Mouse (Mus musculus) testis, postnatal 10 days (tissue): ENCODE data around the gene Acp5.
A peak's percentile ranks its signal among the peaks of the same experiment; 100 is the strongest.

ENCODE experiments used
- DNase-seq: peaks from one replicate; pipeline ENCODE4 v3.0.0; 2021; ENCODE audit warnings: low spot score

The Acp5 gene

DNA sequence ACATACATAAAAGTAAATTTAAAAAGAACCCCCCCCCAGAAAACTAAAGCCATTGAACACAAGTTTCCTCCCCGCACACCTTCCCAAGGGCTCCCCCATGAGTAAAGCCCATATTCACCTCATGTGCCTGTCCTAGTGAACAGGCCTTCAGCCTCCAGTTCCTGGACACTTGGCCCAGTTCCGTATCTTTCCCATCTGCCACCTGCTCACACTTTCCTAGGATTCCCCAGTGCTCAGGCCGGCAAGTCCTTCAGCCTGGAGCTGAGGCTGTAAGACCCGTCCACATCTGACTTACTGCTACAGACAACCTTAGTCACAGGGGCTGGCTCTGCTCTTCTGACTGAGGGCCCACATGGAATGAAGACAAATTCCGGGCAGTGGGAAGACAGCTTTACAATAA, 4.2 kb upstream of the Acp5 start:
- DNase-seq, result no peak

DNA sequence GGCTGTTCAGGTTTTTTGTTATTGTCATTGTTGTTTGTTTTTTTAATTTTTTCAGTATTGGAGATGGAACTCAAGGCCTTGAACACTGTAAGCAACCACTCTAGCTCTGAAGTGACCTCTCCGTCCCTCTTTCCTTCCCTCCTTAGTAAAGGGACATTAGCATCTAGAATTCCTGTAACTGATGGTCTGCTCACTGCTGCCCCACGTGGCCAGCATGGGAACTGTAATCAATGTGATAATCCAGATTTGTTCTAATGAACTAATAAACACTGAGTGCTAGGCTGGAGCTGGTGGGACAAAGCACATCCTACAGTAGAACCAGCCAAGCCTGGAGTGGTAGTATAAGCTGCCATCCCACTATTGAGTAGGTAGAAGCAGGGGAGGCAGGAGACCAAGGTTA, 3.0 kb upstream of the Acp5 start:
- DNase-seq, result no peak

DNA sequence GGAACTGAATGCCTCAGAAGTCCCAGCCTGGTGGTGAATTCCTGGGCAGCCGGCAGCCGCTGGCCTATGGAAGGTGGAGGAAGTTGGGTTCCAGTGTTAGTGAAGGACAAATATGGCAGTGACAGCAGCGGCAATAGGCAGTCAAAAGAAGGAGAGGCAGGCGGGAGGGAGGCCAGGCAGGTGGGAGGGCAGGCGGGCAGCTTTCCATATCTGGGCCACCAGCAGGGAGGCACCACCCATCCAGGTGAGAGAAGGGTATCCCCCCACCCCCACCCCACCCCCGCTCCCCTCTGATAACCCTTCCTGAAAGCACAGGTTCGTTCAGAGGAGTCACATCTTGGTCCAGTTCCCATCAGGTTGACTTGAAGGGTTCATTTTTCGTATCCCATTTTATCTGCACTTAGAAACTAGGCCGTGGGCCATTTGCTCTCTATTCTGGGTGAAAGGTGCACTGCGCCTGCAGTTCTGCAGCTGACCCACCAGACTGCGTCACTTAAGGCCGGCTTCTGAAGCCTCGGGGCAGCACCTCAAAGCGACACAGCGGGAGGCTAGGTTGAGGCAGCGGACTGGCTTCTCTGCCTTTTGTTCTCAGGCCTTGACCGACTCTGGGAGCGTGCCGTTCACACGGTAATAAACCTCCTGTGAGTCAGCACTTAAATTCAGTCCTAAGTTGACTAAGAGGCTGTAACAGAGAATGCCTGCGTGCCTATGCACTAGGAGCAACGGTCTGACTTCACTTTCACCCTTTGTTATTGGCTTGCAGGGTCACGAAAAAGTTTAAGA, 1.4 kb upstream of the Acp5 start:
- no peak for DNase-seq

DNA sequence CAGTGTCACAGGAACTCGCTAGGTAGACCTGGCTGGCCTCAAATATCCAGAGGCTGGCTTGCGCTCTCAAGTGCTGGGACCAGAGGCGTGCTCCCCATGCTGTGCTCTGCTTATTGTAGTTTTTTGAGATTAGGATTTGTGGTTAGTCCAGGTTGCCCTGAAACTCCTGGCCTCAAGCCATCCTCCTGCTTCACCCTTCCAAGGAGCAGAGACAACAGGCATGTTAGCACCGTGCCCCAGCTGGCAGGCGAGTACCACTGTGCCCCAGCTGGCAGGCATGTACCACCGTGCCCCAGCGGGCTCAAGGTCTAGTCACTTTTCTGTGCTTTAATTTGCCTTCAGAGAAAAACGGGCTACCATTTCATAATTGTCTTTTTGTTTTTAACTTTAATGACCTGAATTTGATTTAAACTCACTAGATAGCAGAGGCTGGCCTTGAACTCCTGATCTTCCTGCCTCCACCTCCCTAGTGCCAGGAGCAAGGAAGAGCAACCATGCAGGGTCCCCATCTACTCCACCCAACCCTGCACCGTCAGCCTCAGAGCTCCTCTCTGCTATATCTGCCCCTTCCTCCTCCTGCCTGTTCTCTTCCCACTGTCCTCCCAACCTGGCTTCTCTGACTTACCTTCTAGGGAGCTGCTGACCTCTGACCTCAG, 395 bp downstream of the Acp5 start:
- DNase-seq, result no peak

DNA sequence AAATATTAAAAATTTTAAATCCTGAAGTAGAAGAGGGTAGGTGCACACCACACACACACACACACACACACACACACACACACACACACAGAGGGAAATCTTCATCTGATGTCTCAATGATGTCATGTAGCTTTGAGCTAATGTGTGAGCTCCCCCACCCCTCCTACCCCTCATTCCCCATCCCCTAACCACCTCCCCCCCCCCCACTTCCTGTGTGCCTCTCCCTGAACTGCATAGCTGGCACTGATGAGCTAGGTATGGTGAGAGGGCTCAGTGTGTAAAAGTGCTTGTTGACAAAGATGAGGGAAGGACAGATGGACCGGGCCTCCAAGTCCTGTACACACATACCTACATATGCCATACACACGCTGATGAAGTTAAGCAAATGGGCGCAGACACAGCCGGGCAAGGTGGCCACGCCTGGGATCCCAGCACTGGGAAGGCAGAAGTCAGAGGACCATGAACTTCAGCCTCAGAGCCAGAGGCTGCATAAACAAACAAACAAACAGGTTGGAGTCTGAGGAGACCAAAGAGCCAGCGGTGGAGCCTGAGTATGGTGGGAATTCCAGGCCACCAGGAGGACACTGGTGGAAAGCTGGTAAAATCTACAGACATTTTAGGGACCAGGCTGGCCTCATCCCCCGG, 1.1 kb downstream of the Acp5 start:
- no peak for DNase-seq

DNA sequence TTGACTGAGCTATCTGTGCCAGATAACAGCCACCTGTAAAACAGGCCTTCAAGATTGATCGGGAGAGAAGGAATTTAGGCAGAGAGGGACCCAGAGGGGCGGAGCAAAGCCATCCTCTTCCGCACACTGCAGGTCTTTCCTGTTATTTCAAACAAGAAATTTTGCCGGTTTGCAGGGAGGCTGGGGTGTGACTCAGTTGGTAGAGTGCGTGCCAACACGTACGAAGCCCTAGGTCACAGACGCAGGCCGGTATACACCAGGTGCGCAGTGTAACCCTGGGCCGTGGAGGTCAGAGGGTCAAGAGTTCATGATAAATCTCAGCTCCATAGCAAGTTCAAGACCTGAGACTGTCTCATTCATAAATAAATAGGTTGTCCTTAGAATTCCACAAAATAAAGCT, 3.3 kb downstream of the Acp5 start:
- DNase-seq, result no peak

DNA sequence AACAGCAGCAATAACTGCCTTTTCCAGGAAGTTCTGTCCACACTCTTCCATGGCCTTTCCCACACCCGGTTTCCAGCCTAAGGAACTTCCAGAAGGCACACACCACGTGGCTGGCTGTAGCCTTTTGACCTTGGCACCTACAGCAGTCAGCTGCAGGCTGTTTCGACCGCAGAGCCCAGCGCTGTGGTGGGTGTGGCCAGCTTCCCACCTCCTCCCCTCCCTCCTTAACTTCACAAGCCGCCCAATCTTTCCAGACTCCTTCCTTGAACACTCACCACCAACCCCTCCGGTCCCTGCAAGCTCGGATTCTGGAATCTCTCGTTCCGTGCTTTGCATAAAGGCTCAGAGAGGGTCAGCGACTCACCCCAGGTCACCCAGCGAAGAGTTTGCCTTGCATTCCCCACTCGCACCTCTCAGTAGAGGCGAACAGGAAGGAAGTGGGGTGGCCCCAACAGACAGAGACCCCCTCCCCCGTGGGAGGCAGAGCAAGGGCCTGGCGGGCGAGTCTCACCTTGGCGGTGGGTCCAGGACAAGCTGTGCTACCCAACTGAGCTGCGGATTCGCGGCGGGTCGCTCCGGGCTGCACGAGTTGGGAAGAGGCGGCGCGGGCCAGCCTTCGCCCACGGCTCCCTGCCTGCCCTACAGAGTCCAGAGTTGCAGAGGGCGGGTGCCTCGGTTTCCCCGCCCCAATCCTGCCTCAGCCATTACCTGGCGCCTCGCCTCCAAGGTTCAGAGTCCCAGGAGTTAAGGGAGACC, 4.1 kb downstream of the Acp5 start:
- no peak for DNase-seq

DNA sequence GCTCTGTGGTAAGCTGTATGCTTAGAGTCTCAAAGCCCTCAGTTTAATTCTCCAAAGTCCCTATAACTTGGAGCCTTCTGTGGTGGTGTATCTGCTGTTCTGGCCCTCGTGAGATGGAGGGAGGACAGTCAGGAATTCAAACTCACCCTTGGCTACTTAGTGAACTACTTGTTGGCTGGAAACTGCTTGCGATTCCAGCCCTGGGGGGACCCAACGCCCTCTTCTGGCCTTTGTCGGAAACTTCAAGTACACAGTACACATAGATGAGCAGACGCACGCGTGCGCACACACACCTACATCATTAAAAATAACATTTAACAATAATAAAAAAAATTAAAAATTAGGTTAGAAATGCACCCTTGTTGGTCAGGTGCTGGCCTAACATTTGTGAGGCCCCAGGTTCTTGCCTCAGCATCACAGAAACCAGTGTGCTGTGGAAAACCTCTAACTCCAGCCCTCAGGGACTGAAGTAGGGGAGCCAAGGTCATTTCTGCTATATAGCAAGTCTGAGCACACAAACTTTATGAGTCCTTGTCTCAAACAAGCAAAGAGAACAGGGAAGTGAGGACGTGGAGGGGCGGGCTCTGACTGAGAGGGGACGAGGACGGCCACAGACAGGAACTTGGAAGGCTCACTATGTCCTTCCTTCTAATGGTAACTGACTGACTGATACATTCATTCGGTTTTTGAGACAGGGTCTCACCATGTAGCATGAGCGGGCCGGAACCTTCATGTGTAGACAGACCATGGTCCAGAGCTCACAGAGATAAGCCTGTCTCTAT, 10.1 kb downstream of the Acp5 start:
- no peak for DNase-seq

DNA sequence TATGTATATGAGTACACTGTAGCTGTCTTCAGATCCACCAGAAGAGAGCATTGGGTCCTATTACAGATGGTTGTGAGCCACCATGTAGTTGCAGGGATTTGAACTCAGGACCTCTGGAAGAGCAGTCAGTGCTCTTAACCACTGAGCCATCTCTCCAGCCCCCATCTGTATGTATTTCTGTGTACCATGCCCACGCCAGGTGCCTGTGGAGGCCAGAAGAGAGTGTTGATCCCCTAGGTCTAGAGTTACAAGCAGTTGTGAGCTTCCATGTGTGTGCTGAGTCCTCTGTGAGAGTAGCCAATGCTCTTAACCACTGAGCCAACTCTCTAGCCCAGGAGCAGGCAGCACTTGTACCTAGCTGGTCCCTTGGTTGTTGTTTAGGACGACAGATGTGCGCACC, 11.3 kb downstream of the Acp5 start:
- DNase-seq, result no peak

DNA sequence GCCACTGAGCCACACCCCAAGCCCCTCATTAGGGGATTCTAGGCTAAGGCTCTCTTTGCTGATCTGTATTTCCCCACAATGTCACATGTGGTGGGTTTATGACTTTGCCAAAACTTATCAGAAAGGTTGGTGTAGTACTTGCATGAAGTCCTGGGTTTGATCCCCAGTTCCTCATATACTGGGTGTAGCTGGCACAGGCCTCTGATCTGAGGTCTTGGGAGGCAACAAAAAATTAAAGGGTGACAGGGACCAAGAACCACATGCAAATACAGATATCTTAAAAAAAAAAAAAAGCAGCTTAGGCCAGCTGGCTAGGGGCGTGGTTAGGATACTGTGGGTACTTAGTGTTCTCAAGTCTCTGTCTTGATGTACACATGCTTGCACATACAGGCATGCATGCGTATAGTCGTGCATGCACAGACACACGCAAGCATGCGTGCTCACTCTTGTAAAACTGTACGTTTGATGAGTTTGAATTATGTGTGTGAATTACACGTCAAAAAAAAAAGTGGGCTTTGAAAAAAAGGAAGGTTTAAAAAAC, 12.4 kb downstream of the Acp5 start:
- no peak for DNase-seq

DNA sequence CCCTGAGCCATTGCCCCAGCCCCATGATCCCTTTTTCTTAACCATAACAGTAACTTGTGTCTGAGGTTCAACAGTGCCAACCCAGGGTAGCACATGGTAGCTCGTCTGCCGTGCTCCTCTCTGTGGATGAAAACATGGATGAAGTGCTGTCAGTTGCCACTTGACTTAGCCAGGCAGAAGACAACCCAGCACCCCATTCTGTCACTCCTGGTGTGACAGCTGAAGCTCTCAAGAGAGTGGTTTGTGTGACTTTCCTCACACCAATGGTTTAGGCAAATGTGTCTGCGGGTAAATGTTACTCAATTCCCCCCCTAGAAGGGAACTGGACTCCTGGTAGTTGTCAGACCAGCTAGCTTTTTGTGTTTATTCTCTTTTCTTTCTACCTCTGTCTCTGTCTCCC, 13.5 kb downstream of the Acp5 start:
- DNase-seq, result no peak

DNA sequence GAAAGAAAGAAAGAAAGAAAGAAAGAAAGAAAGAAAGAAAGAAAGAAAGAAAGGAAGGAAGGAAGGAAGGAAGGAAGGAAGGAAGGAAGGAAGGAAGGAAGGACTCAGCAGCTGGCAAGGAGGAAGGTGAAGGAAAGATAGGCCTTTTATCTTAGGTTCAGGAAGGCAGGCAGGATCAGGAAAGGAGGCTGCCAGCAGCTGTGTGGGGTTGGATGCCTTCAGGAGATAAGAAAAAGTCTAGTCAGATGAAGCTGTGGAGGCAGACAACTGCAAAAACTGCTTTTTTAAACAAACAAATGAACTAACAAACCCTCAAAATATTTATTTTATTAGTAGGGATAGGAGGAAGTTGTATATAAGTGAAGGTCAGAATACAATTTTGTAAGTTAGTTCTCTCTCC, 14.0 kb downstream of the Acp5 start:
- no peak for DNase-seq

DNA sequence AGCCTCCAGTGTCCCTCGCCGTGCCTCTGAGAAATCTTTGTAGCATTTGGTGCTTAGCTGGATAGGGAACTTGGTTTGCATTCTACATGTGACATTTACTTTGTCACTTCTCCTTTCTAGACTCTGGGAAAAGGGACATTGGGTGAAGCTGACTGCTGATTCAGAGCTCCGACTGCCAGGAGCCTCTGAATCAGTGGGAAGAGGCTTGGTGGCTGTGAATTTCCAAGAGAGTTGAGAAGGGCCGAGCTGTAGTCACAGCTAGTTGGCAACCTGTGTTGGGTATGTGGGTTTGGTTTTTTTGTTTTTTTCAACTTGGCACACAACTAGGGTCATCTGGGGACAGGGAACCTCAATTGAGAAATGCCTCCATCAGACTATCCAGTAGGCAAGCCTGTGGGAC, 16.0 kb downstream of the Acp5 start:
- DNase-seq, result no peak

DNA sequence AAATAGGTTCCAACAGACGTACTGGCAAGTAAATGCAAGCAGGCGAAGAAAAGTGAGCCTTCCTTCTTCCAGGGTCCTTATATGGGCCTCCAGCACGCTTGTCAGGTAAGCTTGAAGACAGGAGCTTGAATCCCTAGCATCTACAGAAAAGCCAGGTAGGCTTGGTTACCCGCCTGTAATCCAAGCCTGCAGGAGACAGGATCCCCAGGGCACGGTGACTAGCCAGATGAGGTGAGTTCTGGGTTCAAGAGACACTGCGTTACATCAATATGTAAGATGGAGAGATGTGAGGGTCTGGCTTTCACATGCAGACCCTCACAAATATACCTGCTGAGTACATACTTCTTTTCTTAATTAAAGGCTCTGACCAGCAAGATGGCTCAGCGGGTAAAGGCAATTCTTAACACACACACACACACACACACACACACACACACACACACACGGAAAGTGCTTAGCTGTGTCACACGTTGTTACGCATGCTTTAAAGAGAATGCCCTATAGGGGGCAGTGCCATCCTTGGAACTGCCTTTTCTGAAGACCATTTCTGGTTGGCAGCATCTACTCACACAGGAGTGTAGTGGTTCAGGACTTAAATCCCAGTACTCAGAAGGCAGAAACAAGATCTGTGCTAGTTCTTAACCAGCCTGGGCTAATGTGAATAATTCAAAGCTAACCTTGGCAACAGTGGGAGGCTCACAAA, 17.6 kb downstream of the Acp5 start:
- DNase-seq, result peak; percentile 68

DNA sequence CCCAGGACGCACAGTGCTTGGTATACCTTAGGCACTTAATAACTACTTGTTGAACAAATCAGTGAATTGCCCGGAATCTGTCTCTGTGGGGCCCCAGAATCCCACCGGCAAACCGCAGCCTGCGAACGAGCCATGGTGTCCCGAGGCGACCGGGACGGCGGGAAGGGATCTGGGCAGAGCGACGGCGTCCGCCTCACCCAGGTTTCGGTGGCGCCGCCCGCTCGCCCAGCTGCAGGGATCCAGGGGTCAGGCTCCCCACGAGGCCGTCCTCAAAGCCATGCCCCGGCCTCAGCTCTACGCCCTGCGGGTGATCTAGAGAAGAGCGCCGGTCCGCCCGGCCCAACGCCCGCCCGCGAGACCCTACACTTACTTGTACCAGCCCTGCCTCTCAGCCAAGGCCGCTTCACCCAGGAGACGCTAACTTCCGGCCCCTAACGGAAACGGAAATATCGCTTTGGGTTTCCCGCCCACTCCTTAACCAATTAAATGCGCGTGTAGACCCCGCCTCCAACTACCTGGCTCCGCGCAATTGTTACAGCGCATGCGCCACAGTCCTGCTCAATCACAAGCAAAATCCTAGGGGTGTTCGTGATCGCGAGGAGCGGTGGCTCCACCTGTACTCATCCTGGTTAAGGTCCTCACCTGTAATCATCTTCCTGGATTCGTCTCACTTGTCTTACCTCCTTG, 18.6 kb downstream of the Acp5 start, which contains the start of gene Elof1:
Elof1 (minus strand) TSS at position 433 of the 687 bp plus-strand sequence.
- peak; percentile 92 for DNase-seq

DNA sequence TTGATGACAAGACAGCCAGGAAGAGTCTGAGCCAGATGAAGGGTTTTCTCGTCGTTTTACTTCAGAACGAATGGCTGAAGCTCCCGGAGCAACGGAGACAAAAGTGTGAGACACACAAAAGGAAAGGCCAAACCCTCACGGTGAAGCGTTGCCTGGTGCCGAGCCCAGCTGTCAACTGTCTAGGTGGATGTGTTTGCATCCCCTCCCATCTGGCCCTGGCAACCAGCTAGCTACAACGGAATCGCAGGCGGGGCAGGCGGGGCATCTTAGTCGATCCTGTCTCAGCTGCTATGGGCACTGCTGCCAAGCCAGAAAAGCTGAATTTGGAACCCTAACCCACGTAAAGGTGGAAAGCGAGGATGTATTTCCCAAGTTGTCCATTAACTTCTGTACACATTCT, 19.4 kb downstream of the Acp5 start:
- no peak for DNase-seq

DNA sequence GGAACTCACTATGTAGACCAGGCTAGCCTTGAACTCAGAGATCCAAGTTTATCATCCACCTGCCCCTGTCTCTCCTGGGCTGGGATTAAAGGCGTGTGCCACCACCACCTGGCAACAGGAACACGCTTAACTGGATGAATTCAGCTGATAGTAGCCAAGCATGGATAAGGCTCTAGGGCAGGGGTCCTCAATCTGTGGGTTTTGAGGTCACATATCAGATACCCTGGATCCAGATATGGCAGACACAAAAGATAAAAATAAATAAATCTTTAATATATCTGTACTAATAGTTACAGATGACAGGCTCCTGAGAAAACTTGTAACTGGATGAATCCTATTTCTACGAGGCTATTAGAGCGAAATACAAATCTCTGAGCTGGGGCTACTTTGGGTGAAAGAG, 19.9 kb downstream of the Acp5 start:
- no peak for DNase-seq

DNA sequence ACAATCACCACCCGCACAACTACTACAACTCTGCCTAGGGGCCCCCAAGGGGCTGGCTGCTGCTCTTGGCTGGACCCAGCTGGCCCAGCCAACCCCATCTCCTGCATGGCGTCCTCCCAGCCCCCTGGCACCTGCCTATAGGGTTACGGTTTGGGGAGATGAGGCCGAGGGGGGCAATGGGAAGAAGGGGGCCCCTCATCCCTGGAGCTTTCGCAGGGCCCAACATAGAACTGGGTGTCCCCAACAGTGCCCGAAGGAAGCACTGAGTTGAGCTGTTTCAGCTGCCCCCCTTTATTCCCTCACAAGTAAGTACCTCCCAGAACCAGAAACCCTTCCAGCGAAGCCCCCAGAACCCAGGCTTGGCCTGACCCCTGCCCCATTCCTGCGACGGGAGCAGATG, 27.3 kb downstream of the Acp5 start:
- no peak for DNase-seq

DNA sequence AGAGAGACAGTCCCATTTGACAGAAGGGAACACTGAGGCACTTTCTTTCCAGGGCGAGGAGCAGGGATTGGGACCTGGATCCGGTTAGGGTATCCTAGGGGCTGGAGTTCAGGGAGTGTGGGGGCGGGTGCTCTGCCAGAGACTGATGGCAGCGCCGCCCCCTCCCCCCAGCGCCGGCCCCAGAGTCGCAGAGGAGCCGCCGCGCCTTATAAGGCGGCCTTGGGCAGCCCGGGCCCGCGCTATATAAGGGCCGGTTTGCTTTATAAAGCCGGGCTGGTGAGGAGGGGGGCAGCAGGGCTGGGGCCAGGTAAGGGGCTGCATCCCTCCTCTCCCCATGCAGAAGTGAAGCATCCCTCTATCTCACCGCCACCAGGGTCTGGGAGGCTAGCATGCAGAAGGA, 35.6 kb downstream of the Acp5 start:
- peak; percentile 54 for DNase-seq

DNA sequence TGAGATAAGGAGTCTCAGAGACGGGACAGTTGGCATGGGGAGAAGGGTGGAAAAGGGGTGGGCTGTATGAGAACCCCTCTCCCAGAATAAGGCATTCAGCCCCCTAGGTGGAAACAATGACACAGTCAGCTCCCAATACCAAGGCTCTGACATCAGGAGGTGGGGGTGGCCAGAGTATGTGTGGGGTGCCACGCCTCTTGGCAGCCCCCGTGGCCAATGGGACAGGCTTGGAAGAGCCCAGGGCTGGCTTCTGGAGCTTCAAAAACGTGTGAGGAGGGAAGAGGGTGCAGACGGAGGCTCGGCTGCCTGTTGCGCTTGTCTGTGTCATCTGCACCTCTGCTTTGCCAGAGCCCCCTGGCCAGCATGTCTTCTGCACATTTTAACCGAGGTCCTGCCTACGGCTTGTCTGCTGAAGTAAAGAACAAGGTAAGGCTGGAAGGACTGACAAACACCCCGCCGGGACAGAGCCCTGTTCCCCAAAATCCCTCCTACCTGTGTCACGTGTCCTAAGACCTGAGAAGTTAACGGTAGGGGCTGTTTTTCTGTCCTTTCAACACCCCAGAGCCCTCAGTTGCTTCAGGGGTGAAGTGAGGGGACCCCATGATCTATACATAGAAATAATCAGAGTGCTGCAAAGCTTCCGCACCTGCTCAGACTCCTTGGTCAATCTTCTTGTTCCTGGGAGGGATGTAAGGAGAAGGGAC, 36.4 kb downstream of the Acp5 start, which contains the start of gene Cnn1:
Cnn1 (plus strand) TSS at position 224 of the 704 bp plus-strand sequence.
- peak; percentile 57 for DNase-seq
